Mouse (Mus musculus): ENCODE measurements around the gene Pax9.

DNA sequence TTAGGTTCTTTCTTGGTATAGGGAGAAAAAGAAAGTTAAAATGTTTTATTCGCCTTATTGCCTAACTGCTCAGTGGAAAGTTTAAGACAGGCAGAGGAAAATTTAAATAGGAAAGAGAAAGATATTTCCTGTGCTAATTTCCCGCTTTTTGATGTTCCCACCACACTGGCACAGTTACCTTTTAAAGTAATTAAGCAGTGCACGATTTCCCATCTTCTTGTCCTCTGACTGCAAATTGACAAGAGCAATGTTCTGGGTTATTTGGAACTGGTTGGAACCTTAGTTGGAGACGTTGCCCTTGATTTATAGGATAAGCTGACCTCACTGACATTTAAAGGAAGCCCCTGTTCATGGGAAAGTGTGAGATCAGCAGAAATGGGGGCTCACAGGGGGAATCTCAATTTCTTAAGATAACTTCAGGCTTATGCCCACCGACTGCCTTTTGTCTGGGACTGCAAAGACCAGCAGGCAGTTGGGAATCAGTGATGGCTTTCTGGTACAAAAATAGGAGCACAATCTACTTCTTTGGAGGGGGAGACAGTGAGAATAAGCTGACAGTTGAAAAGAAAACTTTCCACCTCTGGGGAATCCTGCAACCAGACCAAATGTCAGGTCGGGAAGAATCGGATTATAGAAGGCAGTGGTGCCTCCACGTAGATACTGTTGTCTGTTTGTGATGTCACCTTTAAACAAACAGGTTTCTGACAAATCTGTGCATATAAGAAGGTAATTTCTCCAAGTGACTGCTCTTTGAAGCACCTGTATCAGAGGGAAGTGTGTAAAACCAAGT is 6.8 kb downstream of the Pax9 start:
- TF ChIP-seq CTCF (IDR thresholded peaks at IDR 0.05; ENCODE audit: insufficient read depth, low read length): no peak
- TF ChIP-seq POLR2A (IDR thresholded peaks at IDR 0.05; ENCODE audit: borderline replicate concordance, extremely low read depth, low read depth, low read length): no peak

Measured in lung, adult 2 months (tissue).